Mouse (Mus musculus) myocyte (in vitro differentiated cells): Measurements from ENCODE around the gene Samd3. TPM values are rescaled to one million over a fixed set of nuclear protein-coding genes. Genes with fewer than 3 reads are reported as not detected.

ENCODE experiments used
- H3K27me3 ChIP-seq: one replicate; pipeline ENCODE4 v1.6.1; 2011; ENCODE audit not compliant: control insufficient read depth, insufficient read depth, insufficient read length
- H3K36me3 ChIP-seq: one replicate; pipeline ENCODE4 v1.6.1; 2011; ENCODE audit not compliant: control insufficient read depth, insufficient read depth
- H3K4me2 ChIP-seq: one replicate; pipeline ENCODE4 v1.6.1; 2011; ENCODE audit warnings: low read depth, control low read depth
- H3K4me3 ChIP-seq: one replicate; pipeline ENCODE4 v1.5.1; 2011; ENCODE audit warnings: mild to moderate bottlenecking, control low read depth, moderate library complexity
- H3K79me2 ChIP-seq: one replicate; pipeline ENCODE4 v1.6.1; 2011; ENCODE audit not compliant: control insufficient read depth, insufficient read depth
- H3ac ChIP-seq: one replicate; pipeline ENCODE4 v1.6.1; 2011; ENCODE audit not compliant: control insufficient read depth, insufficient read length
- CEBPB ChIP-seq: IDR thresholded peaks from 2 replicates; pipeline ENCODE4 v1.6.1; 2011; ENCODE audit warnings: mild to moderate bottlenecking, moderate library complexity; ENCODE audit not compliant: poor library complexity, insufficient read depth, severe bottlenecking
- E2F4 ChIP-seq: IDR thresholded peaks from one replicate; pipeline ENCODE4 v1.6.1; 2011; ENCODE audit warnings: mild to moderate bottlenecking, control low read depth, moderate library complexity; ENCODE audit not compliant: insufficient read depth
- MAX ChIP-seq: IDR thresholded peaks from one replicate; pipeline ENCODE4 v1.6.1; 2011; ENCODE audit warnings: low read depth, mild to moderate bottlenecking, control low read depth
- MYOD1 ChIP-seq, 3 experiments: IDR thresholded peaks; one replicate each; pipeline ENCODE4 v1.6.1; 2011; ENCODE audit warnings: control low read depth in 2 of 3, low read depth in 2 of 3, mild to moderate bottlenecking in 2 of 3, moderate library complexity in 1 of 3; ENCODE audit not compliant: insufficient read length in 2 of 3, control insufficient read depth in 1 of 3
- MYOG ChIP-seq, 3 experiments: IDR thresholded peaks; one replicate each; pipeline ENCODE4 v1.6.1; 2011; ENCODE audit warnings: control low read depth in 2 of 3, low read depth in 2 of 3, mild to moderate bottlenecking in 2 of 3; ENCODE audit not compliant: insufficient read length in 2 of 3, control insufficient read depth in 1 of 3, insufficient read depth in 1 of 3
- POLR2A ChIP-seq: IDR thresholded peaks from one replicate; pipeline ENCODE4 v1.6.1; 2011; ENCODE audit warnings: low read depth, mild to moderate bottlenecking, control low read depth, moderate library complexity; ENCODE audit not compliant: insufficient read length
- POLR2AphosphoS2 ChIP-seq: IDR thresholded peaks from one replicate; pipeline ENCODE4 v1.6.1; 2011; ENCODE audit warnings: low read depth, control low read depth; ENCODE audit not compliant: insufficient read length
- REST ChIP-seq: IDR thresholded peaks from one replicate; pipeline ENCODE4 v1.6.1; 2011; ENCODE audit warnings: mild to moderate bottlenecking, control low read depth, moderate library complexity; ENCODE audit not compliant: insufficient read depth, insufficient read length
- SRF ChIP-seq: IDR thresholded peaks from one replicate; pipeline ENCODE4 v1.6.1; 2011; ENCODE audit warnings: low read depth; ENCODE audit not compliant: control insufficient read depth, insufficient read length
- TCF12 ChIP-seq: IDR thresholded peaks from one replicate; pipeline ENCODE4 v1.6.1; 2011; ENCODE audit warnings: mild to moderate bottlenecking, control low read depth; ENCODE audit not compliant: poor library complexity, insufficient read depth, severe bottlenecking
- TCF3 ChIP-seq: IDR thresholded peaks from one replicate; pipeline ENCODE4 v1.6.1; 2011; ENCODE audit warnings: low read depth, control low read depth; ENCODE audit not compliant: insufficient read length
- USF1 ChIP-seq: IDR thresholded peaks from one replicate; pipeline ENCODE4 v1.6.1; 2011; ENCODE audit warnings: low read depth, mild to moderate bottlenecking, control low read depth, moderate library complexity
- polyA plus RNA-seq: library from polyadenylated mRNA; unstranded; fragments of >200 nt; fragmentation: generic; extraction: Trizol; gene quantifications from one replicate; pipeline ENCODE4 v1.2.1, GENCODE M21; 2012; ENCODE audit warnings: missing spikeins

Gene Samd3
- polyA plus RNA-seq, result 0.06 TPM

DNA sequence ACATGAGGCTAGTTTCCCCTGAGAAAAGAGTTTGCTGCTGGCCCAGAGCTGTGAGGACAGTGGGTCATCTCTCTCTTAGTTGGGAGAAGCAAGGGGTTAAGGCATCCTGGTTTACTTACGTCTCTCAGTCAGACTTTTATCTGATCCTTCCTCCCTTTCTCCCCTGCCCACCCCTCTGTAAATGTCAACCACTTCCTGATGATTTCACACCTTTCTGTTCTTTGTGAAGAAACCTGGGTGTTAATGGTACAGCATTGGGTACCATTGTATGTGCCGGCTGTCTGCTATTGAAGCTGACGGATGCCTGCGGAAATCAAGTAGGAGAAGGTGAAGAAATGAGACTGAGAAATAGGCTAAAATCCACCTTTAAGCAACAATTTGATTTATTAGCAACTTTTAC, at the start of gene Samd3:
Samd3 (plus strand) TSS at position 220 of the 400 bp plus-strand sequence.
- no peaks in the 10 kb centered on the region for H3K79me2 ChIP-seq
- no peak within 1 kb of the TSS for H3K4me3 ChIP-seq
- H3K36me3 ChIP-seq, result no peaks in the 10 kb centered on the region
- TF ChIP-seq SRF (no peak), E2F4 (no peak), REST (no peak), POLR2AphosphoS2 (no peak), TCF12 (no peak), MAX (no peak), TCF3 (no peak), CEBPB (no peak)
- H3ac ChIP-seq, result no peak within 1 kb of the TSS
- H3K27me3 ChIP-seq, result no peaks in the 10 kb centered on the region
- no peak within 1 kb of the TSS for H3K4me2 ChIP-seq

DNA sequence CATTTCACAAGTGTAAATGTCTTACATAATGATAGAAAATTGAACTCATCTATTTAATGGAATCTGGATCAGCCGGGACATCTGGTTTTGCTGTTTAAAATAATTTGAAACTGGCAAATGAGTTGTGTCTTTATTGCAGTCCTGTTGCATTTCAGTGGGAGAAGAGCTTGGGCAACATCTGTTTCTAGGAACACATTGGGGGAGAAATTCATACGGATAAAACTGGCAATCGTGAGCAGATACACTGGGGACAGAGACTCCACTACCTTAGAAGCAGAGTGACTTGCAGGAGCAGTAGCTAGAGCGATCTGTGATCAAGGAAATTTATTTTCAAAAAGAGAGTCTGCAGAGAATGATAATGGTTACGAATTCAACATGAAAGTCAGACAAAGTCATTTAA, 44.2 kb upstream of the Samd3 start:
- H3ac ChIP-seq, result no peak overlapping the region
- no peak overlapping the region for H3K4me2 ChIP-seq
- no peak overlapping the region for H3K4me3 ChIP-seq
- no peaks in the 10 kb centered on the region for H3K79me2 ChIP-seq
- H3K27me3 ChIP-seq, result no peaks in the 10 kb centered on the region
- H3K36me3 ChIP-seq, result no peaks in the 10 kb centered on the region
- no peak for TF ChIP-seq MYOD1 (IDR thresholded peaks at IDR 0.05; ENCODE audit: control insufficient read depth in 1 of 3, insufficient read length in 2 of 3, low read depth in 2 of 3)
- no peak for TF ChIP-seq CEBPB
- no peak for TF ChIP-seq MAX
- no peak for TF ChIP-seq USF1
- no peak for TF ChIP-seq E2F4
- no peak for TF ChIP-seq MYOG (IDR thresholded peaks at IDR 0.05; ENCODE audit: control insufficient read depth in 1 of 3, insufficient read depth in 1 of 3, insufficient read length in 2 of 3, low read depth in 2 of 3)
- TF ChIP-seq TCF3, result no peak
- TF ChIP-seq REST, result no peak
- TF ChIP-seq SRF, result no peak
- TF ChIP-seq TCF12, result no peak
- no peak for TF ChIP-seq POLR2A
- TF ChIP-seq POLR2AphosphoS2, result no peak

DNA sequence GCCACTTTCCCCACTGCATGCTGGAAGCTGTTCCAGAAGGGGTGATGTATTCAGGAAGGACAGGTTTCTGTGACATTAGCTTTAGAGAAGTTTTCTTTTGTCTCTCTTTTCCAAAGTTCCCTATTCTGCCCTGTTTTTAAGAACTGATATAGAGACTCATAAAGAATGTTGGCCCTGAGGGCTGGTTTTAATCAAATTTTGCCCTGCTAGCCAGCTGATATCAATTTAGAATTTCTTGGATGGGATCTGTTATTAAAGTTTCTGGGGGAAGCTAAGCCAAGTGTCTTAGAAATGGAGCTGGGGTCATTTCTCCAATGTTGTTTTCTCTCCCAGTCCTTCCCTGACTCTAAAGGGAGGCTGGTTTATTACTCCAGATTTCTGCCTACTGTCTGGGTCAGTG, 38.7 kb upstream of the Samd3 start:
- Histone ChIP-seq H3ac (no peak overlapping the region), H3K4me2 (no peak overlapping the region), H3K36me3 (no peaks in the 10 kb centered on the region), H3K27me3 (no peaks in the 10 kb centered on the region), H3K79me2 (no peaks in the 10 kb centered on the region), H3K4me3 (no peak overlapping the region)
- no peak for TF ChIP-seq MYOG (IDR thresholded peaks at IDR 0.05; ENCODE audit: control insufficient read depth in 1 of 3, insufficient read depth in 1 of 3, insufficient read length in 2 of 3, low read depth in 2 of 3)

DNA sequence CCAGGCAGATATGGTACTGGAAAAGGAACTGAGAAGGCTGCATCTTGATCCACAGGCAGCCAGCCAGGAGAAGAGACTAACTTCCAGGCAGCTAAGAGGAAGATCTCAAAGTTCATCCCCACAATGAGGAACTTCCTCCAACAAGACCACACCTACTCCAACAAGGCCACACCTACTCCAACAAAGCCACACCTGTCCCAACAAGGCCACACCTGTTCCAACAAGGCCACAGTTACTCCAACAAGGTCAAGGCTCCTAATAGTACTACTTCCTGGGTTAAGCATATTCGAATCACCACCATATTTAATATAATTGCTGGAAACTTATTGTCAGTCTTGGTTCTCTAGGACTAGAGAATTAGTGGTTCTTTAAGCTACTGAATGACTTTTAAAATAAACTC, 34.6 kb upstream of the Samd3 start:
- Histone ChIP-seq H3K36me3 (no peaks in the 10 kb centered on the region), H3K4me2 (no peak overlapping the region), H3K79me2 (no peaks in the 10 kb centered on the region), H3K27me3 (no peaks in the 10 kb centered on the region), H3ac (no peak overlapping the region), H3K4me3 (no peak overlapping the region)
- no peak for TF ChIP-seq REST
- TF ChIP-seq USF1, result no peak
- no peak for TF ChIP-seq E2F4
- TF ChIP-seq MAX, result no peak
- no peak for TF ChIP-seq SRF
- no peak for TF ChIP-seq TCF12
- no peak for TF ChIP-seq MYOD1 (IDR thresholded peaks at IDR 0.05; ENCODE audit: control insufficient read depth in 1 of 3, insufficient read length in 2 of 3, low read depth in 2 of 3)
- TF ChIP-seq TCF3, result no peak
- TF ChIP-seq POLR2AphosphoS2, result no peak
- no peak for TF ChIP-seq MYOG (IDR thresholded peaks at IDR 0.05; ENCODE audit: control insufficient read depth in 1 of 3, insufficient read depth in 1 of 3, insufficient read length in 2 of 3, low read depth in 2 of 3)
- TF ChIP-seq CEBPB, result no peak
- TF ChIP-seq POLR2A, result no peak

DNA sequence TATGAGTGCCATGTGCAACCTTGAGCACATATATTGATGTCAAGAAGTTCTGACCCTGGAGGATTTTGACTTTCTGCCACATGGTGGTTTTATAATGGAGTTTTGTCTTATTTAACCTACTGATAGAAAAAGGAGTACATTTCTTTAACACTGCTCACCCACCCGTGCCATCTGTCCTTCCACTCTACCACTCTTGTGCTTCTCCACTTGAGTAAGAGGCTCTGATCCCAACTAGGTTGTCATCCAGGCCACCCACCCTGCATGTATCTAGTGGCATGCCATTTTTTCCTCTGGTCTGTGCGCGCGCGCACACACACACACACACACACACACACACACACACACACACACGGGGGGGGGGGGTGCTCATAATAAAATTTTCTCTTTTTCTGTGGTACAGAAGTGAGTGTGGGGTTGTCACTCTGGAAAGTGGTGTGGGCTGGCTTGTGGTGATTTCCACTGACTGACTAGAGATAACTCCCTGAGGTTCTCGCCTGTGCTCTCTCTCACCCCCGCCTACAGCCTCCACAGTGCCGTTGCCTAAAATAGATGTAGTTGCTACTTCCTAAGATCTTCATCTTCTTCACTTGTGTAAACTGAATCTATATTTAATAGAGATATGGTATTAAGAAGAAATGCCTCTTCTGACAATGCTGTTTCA, 26.7 kb upstream of the Samd3 start:
- no peaks in the 10 kb centered on the region for H3K36me3 ChIP-seq
- TF ChIP-seq REST (no peak), TCF3 (no peak), USF1 (no peak), POLR2A (no peak), SRF (no peak)
- no peak overlapping the region for H3ac ChIP-seq
- no peak overlapping the region for H3K4me3 ChIP-seq
- H3K27me3 ChIP-seq, result no peaks in the 10 kb centered on the region
- H3K79me2 ChIP-seq, result no peaks in the 10 kb centered on the region
- H3K4me2 ChIP-seq, result no peak overlapping the region
